Mouse (Mus musculus): ENCODE measurements around the gene Krt24. TPM values are rescaled to one million over a fixed set of nuclear protein-coding genes. Genes with fewer than 3 reads are reported as not detected.

Krt24 gene
- polyA plus RNA-seq, 1 experiment from 2014 or later: not detected

DNA sequence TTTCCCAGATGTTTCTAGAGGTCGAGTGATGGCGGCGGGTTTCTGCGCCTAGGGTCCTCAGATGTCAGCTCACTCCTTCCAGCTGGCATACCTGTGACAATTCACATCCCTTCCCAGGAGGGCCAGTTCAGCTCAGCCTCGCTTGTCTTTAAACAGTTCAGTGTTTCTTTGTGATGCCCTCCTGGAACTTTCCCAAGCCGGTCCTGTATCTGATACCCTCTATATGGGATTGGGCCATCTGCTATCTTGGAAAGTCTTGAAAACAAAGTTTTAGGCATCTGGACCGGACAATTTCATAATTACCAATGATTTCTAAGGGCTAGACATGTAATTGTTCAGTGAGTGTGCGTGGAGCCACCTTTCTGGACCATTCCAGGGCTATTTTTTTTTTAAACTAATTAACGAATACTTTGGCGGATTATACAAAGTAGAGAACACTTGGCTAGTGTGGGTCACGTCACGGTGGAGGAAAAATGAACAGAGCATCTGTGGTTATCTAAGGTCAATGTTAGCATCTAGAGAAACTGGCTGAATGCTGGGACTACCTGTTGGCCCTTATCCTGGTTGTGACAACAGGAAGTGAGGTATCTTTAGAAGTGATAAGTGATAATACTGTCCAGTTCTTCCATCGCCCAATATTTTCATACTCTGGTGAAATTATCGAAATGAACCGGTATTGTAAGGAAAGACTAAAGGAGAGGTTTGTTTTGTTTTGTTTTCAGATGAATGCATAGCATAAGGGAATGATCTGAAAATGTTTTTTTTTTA lies 53.8 kb downstream of the Krt24 start:
- Histone ChIP-seq H3K4me3 (peak overlapping the region; percentile 98), H3K27me3 (replicated peaks) (no peaks in the 10 kb centered on the region), H3K27ac (replicated peaks) (peak overlapping the region; percentile 98), H3K4me1 (peaks cover 28% of the 10 kb centered on the region), H3K9me3 (no peaks in the 10 kb centered on the region), H3K9ac (peak overlapping the region; percentile 100), H3K4me2 (peak overlapping the region; percentile 76), H3K36me3 (peaks cover 18% of the 10 kb centered on the region)
- WGBS: 22% methylated on average over 15 of the region's 15 CpGs
- no peak; the same call in 1 of the 2 replicates for ATAC-seq (ENCODE audit: extremely low read depth, insufficient number of reproducible peaks, low FRiP score, low TSS enrichment)

DNA sequence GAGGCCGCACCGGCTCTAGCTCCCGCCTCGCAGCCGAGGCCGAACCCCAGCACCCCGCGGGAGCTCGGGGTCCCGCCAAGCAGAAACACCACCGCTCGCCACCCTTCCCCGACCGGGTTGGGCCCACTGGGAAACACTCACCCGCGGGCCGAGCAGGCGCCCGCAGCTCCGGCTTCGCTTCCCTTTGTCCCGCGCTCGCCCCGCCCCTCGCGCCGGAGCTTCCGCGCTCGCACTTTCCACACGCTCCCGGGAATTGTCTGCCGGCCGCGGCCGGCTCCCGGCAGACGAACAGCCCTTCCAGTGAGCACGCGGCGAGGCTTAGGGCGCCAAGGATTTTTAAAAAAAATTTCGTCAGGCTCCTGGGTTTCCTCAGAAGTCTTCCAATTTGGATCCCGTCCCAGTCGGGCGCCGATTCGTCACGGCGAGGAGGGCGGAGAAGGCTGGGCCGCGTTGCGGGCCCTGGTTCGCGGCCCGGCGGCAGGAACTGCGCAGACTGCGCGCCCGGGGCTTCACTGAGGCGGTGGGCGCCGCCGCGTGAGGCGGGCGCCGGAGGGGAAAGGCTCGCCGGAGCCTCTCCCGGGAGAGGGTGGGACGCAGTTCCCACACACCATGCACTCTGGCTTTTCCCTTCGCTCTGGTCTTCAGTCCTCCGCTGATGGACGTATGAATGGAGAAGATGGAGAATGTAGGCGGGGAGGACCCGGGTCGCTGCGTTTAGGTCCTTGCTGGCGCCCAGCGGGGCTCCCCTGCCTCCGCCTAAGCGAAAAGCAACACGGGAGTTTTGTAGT lies 54.6 kb downstream of the Krt24 start, which contains the start of gene Smarce1:
Gene Smarce1 (minus strand): TSS at position 757 of the 788 bp plus-strand sequence.
- Histone ChIP-seq H3K27me3 (replicated peaks) (no peaks in the 10 kb centered on the region), H3K4me3 (peak within 1 kb of the TSS; percentile 98), H3K9ac (peak within 1 kb of the TSS; percentile 100), H3K36me3 (peaks cover 26% of the 10 kb centered on the region), H3K9me3 (no peaks in the 10 kb centered on the region), H3K4me1 (peaks cover 32% of the 10 kb centered on the region), H3K4me2 (peak within 1 kb of the TSS; percentile 76), H3K27ac (replicated peaks) (peak within 1 kb of the TSS; percentile 98)
- ATAC-seq (ENCODE audit: extremely low read depth, insufficient number of reproducible peaks, low FRiP score, low TSS enrichment): peak; percentile 73
- WGBS: under 1% methylated on average over 87 of the region's 87 CpGs

Other genes with a start within 250 kb of the Krt24 start
- 371 and 397 TPM in 2 replicates for gene Igfbp4, start 244.0 kb downstream of the Krt24 start, polyA plus RNA-seq (2015; fragmentation: Nextera tagmentation; extraction: Ambion mirVana)
- 0.15 and 0.21 TPM in 2 replicates for gene Tns4, start 196.0 kb downstream of the Krt24 start, polyA plus RNA-seq (2015; fragmentation: Nextera tagmentation; extraction: Ambion mirVana)
- 0.14 and 0.23 TPM in 2 replicates for gene Ccr7, start 130.2 kb downstream of the Krt24 start, polyA plus RNA-seq (2015; fragmentation: Nextera tagmentation; extraction: Ambion mirVana)
- 150 and 165 TPM in 2 replicates for gene Smarce1, start 54.2 kb downstream of the Krt24 start, polyA plus RNA-seq (2015; fragmentation: Nextera tagmentation; extraction: Ambion mirVana)
- 1.7 and 1.9 TPM in 2 replicates for gene Krt222, start 41.2 kb downstream of the Krt24 start, polyA plus RNA-seq (2015; fragmentation: Nextera tagmentation; extraction: Ambion mirVana)
- 0.08 TPM in 1 of 2 replicates, not detected in the other for gene Krt25, start 37.7 kb upstream of the Krt24 start, polyA plus RNA-seq (2015; fragmentation: Nextera tagmentation; extraction: Ambion mirVana)
- gene Krt26, start 52.7 kb upstream of the Krt24 start, polyA plus RNA-seq (2015; fragmentation: Nextera tagmentation; extraction: Ambion mirVana): not detected in 2 replicates
- gene Krt27, start 65.8 kb upstream of the Krt24 start, polyA plus RNA-seq (2015; fragmentation: Nextera tagmentation; extraction: Ambion mirVana): not detected in 2 replicates
- gene Krt28, start 89.6 kb upstream of the Krt24 start, polyA plus RNA-seq (2015; fragmentation: Nextera tagmentation; extraction: Ambion mirVana): 0.20 TPM in 1 of 2 replicates, not detected in the other
- gene Krt10, start 104.1 kb upstream of the Krt24 start, polyA plus RNA-seq (2015; fragmentation: Nextera tagmentation; extraction: Ambion mirVana): 11.1 and 14.2 TPM in 2 replicates
- not detected in 2 replicates for gene Krt12, start 137.0 kb upstream of the Krt24 start, polyA plus RNA-seq (2015; fragmentation: Nextera tagmentation; extraction: Ambion mirVana)
- gene Krt20, start 152.9 kb upstream of the Krt24 start, polyA plus RNA-seq (2015; fragmentation: Nextera tagmentation; extraction: Ambion mirVana): 2.3 and 3.2 TPM in 2 replicates
- 0.52 and 0.57 TPM in 2 replicates for gene Krt23, start 207.9 kb upstream of the Krt24 start, polyA plus RNA-seq (2015; fragmentation: Nextera tagmentation; extraction: Ambion mirVana)
- not detected in 2 replicates for gene Krt39, start 236.1 kb upstream of the Krt24 start, polyA plus RNA-seq (2015; fragmentation: Nextera tagmentation; extraction: Ambion mirVana)

Data from heart, embryonic 13.5 days (tissue).